In the genomic region with DNA sequence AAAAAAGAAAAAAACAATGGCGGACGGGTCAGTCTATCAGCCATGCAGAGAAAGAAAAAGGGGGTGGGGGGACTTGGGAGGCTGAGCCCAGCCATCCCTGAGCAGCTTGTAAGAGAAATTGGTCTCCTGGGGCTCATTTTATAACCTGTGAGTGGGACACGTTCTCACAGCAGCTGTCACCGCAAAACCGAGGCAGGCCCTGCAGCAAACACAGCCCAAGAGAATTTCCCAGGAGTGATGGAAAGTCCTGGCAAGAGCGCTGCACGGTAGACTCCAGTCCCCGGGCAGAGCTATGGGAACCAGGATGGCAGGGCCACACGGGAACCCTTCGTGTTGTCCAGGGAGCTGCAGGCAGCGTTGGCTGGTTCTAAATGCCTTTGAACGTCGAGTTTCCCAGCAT, we compare ENCODE assay signal across 24 mouse cellular contexts.
DNase-seq lines count a peak whose midpoint lies in the region; ATAC-seq lines count a peak whose summit lies in the region.
"Had no signal": no experiment of that assay in that cellular context is flagged by ENCODE, and none has a peak within 500 bp of the region (broad histone marks: within the 10 kb centered on the region; RNA-seq: fewer than 3 reads in every experiment).

No protein-coding gene starts in this region.

- peak; percentile 40 for DNase-seq in forebrain, embryonic 14.5 days (ENCODE audit: low spot score)
- peak; percentile 37 for DNase-seq in midbrain, embryonic 14.5 days
- peak; percentile 20 for DNase-seq in embryo, embryonic 11.5 days (ENCODE audit: low read depth, low spot score)
- no peak for DNase-seq in thymus, adult 18-20 months
- DNase-seq: adrenal gland, postnatal 10 days; cerebellum, adult 2 months; gastrocnemius, adult 2 months; heart, postnatal 10 days; kidney, postnatal 36 days; lung, adult 18-20 months; lung, postnatal 10 days; thymus, postnatal 14 days had no signal

- no peak overlapping the region for H3K9ac ChIP-seq in forebrain, embryonic 14.5 days (ENCODE audit: low read length)
- H3K9ac ChIP-seq in forebrain, embryonic 12.5 days, result no peak overlapping the region
- H3K9ac ChIP-seq in midbrain, embryonic 14.5 days (replicated peaks; ENCODE audit: low read length), result no peak overlapping the region
- H3K9ac ChIP-seq in midbrain, embryonic 15.5 days, result no peak overlapping the region
- no peak overlapping the region for H3K9ac ChIP-seq in neural tube, embryonic 13.5 days
- H3K9ac ChIP-seq: forebrain, embryonic 13.5 days; kidney, embryonic 15.5 days; limb, embryonic 13.5 days; liver, embryonic 12.5 days; midbrain, embryonic 12.5 days had no signal

- ATAC-seq in forebrain, embryonic 14.5 days, result no peak
- no peak for ATAC-seq in forebrain, embryonic 12.5 days (ENCODE audit: low FRiP score)
- no peak for ATAC-seq in midbrain, embryonic 14.5 days (ENCODE audit: low FRiP score, low TSS enrichment)
- ATAC-seq in midbrain, embryonic 15.5 days (replicated peaks), result no peak
- ATAC-seq in neural tube, embryonic 13.5 days (ENCODE audit: low read depth), result peak; percentile 65
- ATAC-seq in erythroid progenitor cell, adult 5-6 weeks (replicated peaks; ENCODE audit: low FRiP score, poor library complexity, severe bottlenecking), result no peak
- ATAC-seq: forebrain, embryonic 13.5 days; intestine, postnatal 0 days; liver, embryonic 12.5 days had no signal

- 61% methylated on average over 13 of the region's 13 CpGs for WGBS in forebrain, embryonic 14.5 days
- 64% methylated on average over 13 of the region's 13 CpGs for WGBS in forebrain, embryonic 12.5 days
- 57% methylated on average over 13 of the region's 13 CpGs for WGBS in midbrain, embryonic 14.5 days
- WGBS in midbrain, embryonic 15.5 days, result 51% methylated on average over 13 of the region's 13 CpGs
- WGBS in neural tube, embryonic 13.5 days, result 32% methylated on average over 13 of the region's 13 CpGs

- H3K27me3 ChIP-seq in forebrain, embryonic 14.5 days (replicated peaks; ENCODE audit: control insufficient read depth, insufficient read depth, low read length), result no peaks in the 10 kb centered on the region
- no peaks in the 10 kb centered on the region for H3K27me3 ChIP-seq in forebrain, embryonic 12.5 days
- no peaks in the 10 kb centered on the region for H3K27me3 ChIP-seq in midbrain, embryonic 14.5 days (ENCODE audit: control insufficient read depth, insufficient read depth, low read length)
- no peaks in the 10 kb centered on the region for H3K27me3 ChIP-seq in midbrain, embryonic 15.5 days (replicated peaks)
- H3K27me3 ChIP-seq in neural tube, embryonic 13.5 days, result no peaks in the 10 kb centered on the region
- H3K27me3 ChIP-seq: forebrain, embryonic 13.5 days; kidney, embryonic 15.5 days; limb, embryonic 13.5 days; liver, embryonic 12.5 days; midbrain, embryonic 12.5 days had no signal

- no peak overlapping the region for H3K4me2 ChIP-seq in forebrain, embryonic 14.5 days (ENCODE audit: low read length)
- no peak overlapping the region for H3K4me2 ChIP-seq in forebrain, embryonic 12.5 days
- no peak overlapping the region for H3K4me2 ChIP-seq in midbrain, embryonic 14.5 days (ENCODE audit: low read length)
- H3K4me2 ChIP-seq in midbrain, embryonic 15.5 days, result no peak overlapping the region
- no peak overlapping the region for H3K4me2 ChIP-seq in neural tube, embryonic 13.5 days
- H3K4me2 ChIP-seq: forebrain, embryonic 13.5 days; heart, embryonic 11.5 days; kidney, embryonic 15.5 days; limb, embryonic 13.5 days; liver, embryonic 12.5 days; midbrain, embryonic 12.5 days had no signal

- no peaks in the 10 kb centered on the region for H3K4me1 ChIP-seq in forebrain, embryonic 14.5 days (ENCODE audit: control insufficient read depth, insufficient read depth, low read length)
- no peaks in the 10 kb centered on the region for H3K4me1 ChIP-seq in forebrain, embryonic 12.5 days
- H3K4me1 ChIP-seq in midbrain, embryonic 14.5 days (ENCODE audit: control insufficient read depth, insufficient read depth, low read length), result no peaks in the 10 kb centered on the region
- no peaks in the 10 kb centered on the region for H3K4me1 ChIP-seq in midbrain, embryonic 15.5 days
- H3K4me1 ChIP-seq in neural tube, embryonic 13.5 days (replicated peaks), result no peaks in the 10 kb centered on the region; the same call in 1 of the 2 replicates
- H3K4me1 ChIP-seq: forebrain, embryonic 13.5 days; kidney, embryonic 15.5 days; limb, embryonic 13.5 days; liver, embryonic 12.5 days; midbrain, embryonic 12.5 days had no signal

- no peak overlapping the region for H3K4me3 ChIP-seq in forebrain, embryonic 14.5 days (ENCODE audit: low read depth, low read length)
- H3K4me3 ChIP-seq in forebrain, embryonic 12.5 days (replicated peaks), result no peak overlapping the region
- no peak overlapping the region for H3K4me3 ChIP-seq in midbrain, embryonic 14.5 days (replicated peaks; ENCODE audit: low read depth, low read length)
- no peak overlapping the region for H3K4me3 ChIP-seq in midbrain, embryonic 15.5 days
- H3K4me3 ChIP-seq in neural tube, embryonic 13.5 days, result no peak overlapping the region
- H3K4me3 ChIP-seq: forebrain, embryonic 13.5 days; gastrocnemius, adult 2 months; hindbrain, embryonic 10.5 days; kidney, embryonic 15.5 days; limb, embryonic 13.5 days; liver, embryonic 12.5 days; midbrain, embryonic 12.5 days had no signal

- no peaks in the 10 kb centered on the region for H3K36me3 ChIP-seq in forebrain, embryonic 14.5 days (ENCODE audit: control insufficient read depth, insufficient read depth, low read length)
- H3K36me3 ChIP-seq in forebrain, embryonic 12.5 days (replicated peaks), result no peaks in the 10 kb centered on the region
- H3K36me3 ChIP-seq in midbrain, embryonic 14.5 days (ENCODE audit: control insufficient read depth, insufficient read depth, low read length), result no peaks in the 10 kb centered on the region
- no peaks in the 10 kb centered on the region for H3K36me3 ChIP-seq in midbrain, embryonic 15.5 days (replicated peaks)
- no peaks in the 10 kb centered on the region for H3K36me3 ChIP-seq in neural tube, embryonic 13.5 days
- H3K36me3 ChIP-seq: hindbrain, embryonic 10.5 days; kidney, embryonic 15.5 days; limb, embryonic 13.5 days; liver, embryonic 12.5 days; midbrain, embryonic 12.5 days had no signal

- H3K9me3 ChIP-seq in forebrain, embryonic 14.5 days (replicated peaks; ENCODE audit: control insufficient read depth, low read length), result no peaks in the 10 kb centered on the region
- no peaks in the 10 kb centered on the region for H3K9me3 ChIP-seq in forebrain, embryonic 12.5 days
- H3K9me3 ChIP-seq in midbrain, embryonic 14.5 days (ENCODE audit: control insufficient read depth, low read length), result no peaks in the 10 kb centered on the region
- H3K9me3 ChIP-seq in midbrain, embryonic 15.5 days, result no peaks in the 10 kb centered on the region
- H3K9me3 ChIP-seq in neural tube, embryonic 13.5 days, result no peaks in the 10 kb centered on the region
- H3K9me3 ChIP-seq: forebrain, embryonic 13.5 days; hindbrain, embryonic 10.5 days; kidney, embryonic 15.5 days; limb, embryonic 13.5 days; midbrain, embryonic 12.5 days had no signal

- no peak overlapping the region for H3K27ac ChIP-seq in forebrain, embryonic 14.5 days (ENCODE audit: low read depth, low read length)
- H3K27ac ChIP-seq in forebrain, embryonic 12.5 days, result no peak overlapping the region
- H3K27ac ChIP-seq in midbrain, embryonic 14.5 days (replicated peaks; ENCODE audit: low read depth, low read length), result no peak overlapping the region
- H3K27ac ChIP-seq in midbrain, embryonic 15.5 days, result no peak overlapping the region
- no peak overlapping the region; the same call in 1 of the 2 replicates for H3K27ac ChIP-seq in neural tube, embryonic 13.5 days (replicated peaks)
- H3K27ac ChIP-seq: forebrain, embryonic 13.5 days; gastrocnemius, adult 2 months; hindbrain, embryonic 10.5 days; kidney, embryonic 15.5 days; limb, embryonic 13.5 days; liver, embryonic 12.5 days; midbrain, embryonic 12.5 days had no signal

Comparison
In these comparisons a context has a peak if more than half of its experiments do, and no peak if none do; other contexts are left out.
1. DNase-seq: peak in forebrain, embryonic 14.5 days (single experiment), midbrain, embryonic 14.5 days (single experiment) and embryo, embryonic 11.5 days (single experiment); none in thymus, adult 18-20 months (0 of 2).